Mouse (Mus musculus): Measurements from ENCODE around the gene Gpr158. TPM values are rescaled to one million over a fixed set of nuclear protein-coding genes. Genes with fewer than 3 reads are reported as not detected.

Gpr158 gene
- total RNA-seq, 1 experiment from 2014 or later: not detected

Other genes with a start within 250 kb of the Gpr158 start
- 1.6 and 7.5 TPM in 2 replicates for gene Enkur, start 162.2 kb upstream of the Gpr158 start, total RNA-seq (2017)
- 7.2 and 8.4 TPM in 2 replicates for gene Thnsl1, start 161.8 kb upstream of the Gpr158 start, total RNA-seq (2017)